Mouse (Mus musculus): Measurements from ENCODE around the gene Nipal1. TPM values are rescaled to one million over a fixed set of nuclear protein-coding genes. Genes with fewer than 3 reads are reported as not detected.

The Nipal1 gene
- total RNA-seq, 2 experiments from 2014 or later: not detected

Other genes starting within 250 kb of the Nipal1 start
- 100 to 1,000 TPM; 117 to 153 TPM for gene Corin, start 143.3 kb upstream of the Nipal1 start, total RNA-seq (2021)
- 1 to 10 TPM; 3.6 to 4.9 TPM for gene Nfxl1, start 88.1 kb upstream of the Nipal1 start, total RNA-seq (2021)
- gene Zar1, start 66.5 kb upstream of the Nipal1 start, total RNA-seq (2021): not detected
- gene Gm5868, start 60.2 kb upstream of the Nipal1 start, total RNA-seq (2021): not detected
- gene Cnga1, start 3.5 kb upstream of the Nipal1 start, total RNA-seq (2021): under 1 TPM in 1 of 2 experiments, not detected in 1; 0.18 TPM
- under 1 TPM; 0.10 to 0.51 TPM for gene Txk, start 105.0 kb downstream of the Nipal1 start, total RNA-seq (2021)
- 10 to 100 TPM; 15.0 to 16.8 TPM for gene Tec, start 220.7 kb downstream of the Nipal1 start, total RNA-seq (2021)

Data from heart, adult 18-20 months (tissue).